21 mouse cellular contexts compared by ENCODE assay signal in genomic region chr11:69516151-69516640, GRCm38 (mm10). TPM values are rescaled to one million over a fixed set of nuclear protein-coding genes. Genes with fewer than 3 reads are reported as not detected.
DNase-seq lines count a peak whose midpoint lies in the region; ATAC-seq and TF ChIP-seq lines count a peak whose summit lies in the region.
"Had no signal": no experiment of that assay in that cellular context is flagged by ENCODE, and none has a peak within 500 bp of the region (broad histone marks: within the 10 kb centered on the region; RNA-seq: fewer than 3 reads in every experiment).

No protein-coding gene starts in this region.

- no peak overlapping the region for H3K4me2 ChIP-seq in hindbrain, postnatal 0 days (ENCODE audit: low read depth, low read length)
- H3K4me2 ChIP-seq in hindbrain, embryonic 13.5 days: no peak overlapping the region
- peak overlapping the region; percentile 30 for H3K4me2 ChIP-seq in limb, embryonic 15.5 days
- H3K4me2 ChIP-seq: liver, embryonic 12.5 days had no signal

- no peak overlapping the region for H3K27ac ChIP-seq in hindbrain, postnatal 0 days
- no peak overlapping the region for H3K27ac ChIP-seq in hindbrain, embryonic 13.5 days
- peak overlapping the region; percentile 82 for H3K27ac ChIP-seq in limb, embryonic 15.5 days
- H3K27ac ChIP-seq: liver, embryonic 12.5 days had no signal

- ATAC-seq in hindbrain, postnatal 0 days: no peak
- ATAC-seq in hindbrain, embryonic 13.5 days (ENCODE audit: low FRiP score): no peak
- ATAC-seq in limb, embryonic 15.5 days (ENCODE audit: insufficient number of reproducible peaks, low FRiP score, low TSS enrichment, low read depth): no peak
- ATAC-seq: activated CD4-positive, CD25-positive, alpha-beta regulatory T cell, adult 4 months; forebrain, postnatal 0 days; hindbrain, embryonic 16.5 days; liver, embryonic 12.5 days; Patski had no signal

- H3K9ac ChIP-seq in hindbrain, postnatal 0 days (replicated peaks; ENCODE audit: low read length): 0 out of 2 replicates have a peak overlapping the region, but pooled peaks have one; percentile 13
- H3K9ac ChIP-seq in hindbrain, embryonic 13.5 days: no peak overlapping the region; the same call in 1 of the 2 replicates
- H3K9ac ChIP-seq in limb, embryonic 15.5 days: no peak overlapping the region
- H3K9ac ChIP-seq: forebrain, postnatal 0 days; liver, embryonic 12.5 days had no signal

- no peak for TF ChIP-seq CTCF in hindbrain, postnatal 0 days (IDR thresholded peaks at IDR 0.05; ENCODE audit: low read depth)

- DNase-seq in hindbrain, postnatal 0 days (ENCODE audit: low spot score): no peak
- DNase-seq in thymus, postnatal 4 days: peak; percentile 42
- DNase-seq in thymus, postnatal 10 days (ENCODE audit: low spot score in 2 of 2): no peak
- DNase-seq in left cerebral cortex, adult 9 months (ENCODE audit: low spot score in 2 of 2): no peak
- DNase-seq in testis, postnatal 10 days (ENCODE audit: low spot score): no peak
- DNase-seq: adrenal gland, postnatal 36 days; cerebellum, adult 9-11 months; embryo, embryonic 11 days; forebrain, postnatal 0 days; heart, postnatal 14 days; kidney, adult 9 months; kidney, postnatal 36 days; layer of hippocampus, adult 9-11 months; right cerebral cortex, postnatal 25 days had no signal

- H3K4me3 ChIP-seq in hindbrain, postnatal 0 days (ENCODE audit: low read length): no peak overlapping the region
- H3K4me3 ChIP-seq in hindbrain, embryonic 13.5 days: no peak overlapping the region
- peak overlapping the region; percentile 12; the same call in 1 of the 2 replicates for H3K4me3 ChIP-seq in limb, embryonic 15.5 days
- H3K4me3 ChIP-seq: liver, embryonic 12.5 days; megakaryocyte, embryonic 14.5 days had no signal

- 72% methylated on average over 15 of the region's 15 CpGs for WGBS in hindbrain, postnatal 0 days
- WGBS in hindbrain, embryonic 13.5 days: 74% methylated on average over 15 of the region's 15 CpGs
- 42% methylated on average over 15 of the region's 15 CpGs for WGBS in limb, embryonic 15.5 days

- H3K4me1 ChIP-seq in hindbrain, postnatal 0 days (ENCODE audit: insufficient read depth, low read length): no peaks in the 10 kb centered on the region
- peaks cover 7% of the 10 kb centered on the region; the same call in 1 of the 2 replicates for H3K4me1 ChIP-seq in hindbrain, embryonic 13.5 days (replicated peaks)
- peaks cover 35% of the 10 kb centered on the region for H3K4me1 ChIP-seq in limb, embryonic 15.5 days

- H3K27me3 ChIP-seq in hindbrain, postnatal 0 days (ENCODE audit: insufficient read depth, low read length): no peaks in the 10 kb centered on the region
- 0 out of 2 replicates have a peak, but pooled peaks cover 6% of the 10 kb centered on the region for H3K27me3 ChIP-seq in hindbrain, embryonic 13.5 days
- no peaks in the 10 kb centered on the region for H3K27me3 ChIP-seq in limb, embryonic 15.5 days

- H3K9me3 ChIP-seq in hindbrain, postnatal 0 days (ENCODE audit: low read length): no peaks in the 10 kb centered on the region
- H3K9me3 ChIP-seq in hindbrain, embryonic 13.5 days: no peaks in the 10 kb centered on the region
- no peaks in the 10 kb centered on the region for H3K9me3 ChIP-seq in limb, embryonic 15.5 days
- H3K9me3 ChIP-seq: liver, embryonic 12.5 days; megakaryocyte, embryonic 14.5 days had no signal

- H3K36me3 ChIP-seq in hindbrain, postnatal 0 days (ENCODE audit: insufficient read depth, low read length): no peaks in the 10 kb centered on the region
- no peaks in the 10 kb centered on the region for H3K36me3 ChIP-seq in hindbrain, embryonic 13.5 days
- H3K36me3 ChIP-seq in limb, embryonic 15.5 days: no peaks in the 10 kb centered on the region
- H3K36me3 ChIP-seq: liver, embryonic 12.5 days had no signal

RNA-seq across cellular contexts. Expression of gene Dnah2, which starts 32.7 kb away (rescaled TPM):
- total RNA-seq in hindbrain, postnatal 0 days (2014; rRNA removed): 3.9 and 4.9 TPM in 2 replicates
- polyA plus RNA-seq in hindbrain, postnatal 0 days (2015; fragmentation: Nextera tagmentation; extraction: Ambion mirVana): 2.0 and 3.2 TPM in 2 replicates
- polyA plus RNA-seq in hindbrain, embryonic 13.5 days (2015; fragmentation: Nextera tagmentation; extraction: Ambion mirVana): 2.1 and 2.7 TPM in 2 replicates
- polyA plus RNA-seq in limb, embryonic 15.5 days (2015; fragmentation: Nextera tagmentation; extraction: Ambion mirVana): 2.0 and 3.0 TPM in 2 replicates

RNA-seq across cellular contexts. Expression of gene Efnb3, which starts 43.8 kb away (rescaled TPM):
- total RNA-seq in hindbrain, postnatal 0 days (2014; rRNA removed): 97.9 and 111 TPM in 2 replicates
- 93.3 and 94.4 TPM in 2 replicates for polyA plus RNA-seq in hindbrain, postnatal 0 days (2015; fragmentation: Nextera tagmentation; extraction: Ambion mirVana)
- 90.1 and 92.0 TPM in 2 replicates for polyA plus RNA-seq in hindbrain, embryonic 13.5 days (2015; fragmentation: Nextera tagmentation; extraction: Ambion mirVana)
- 27.9 and 33.2 TPM in 2 replicates for polyA plus RNA-seq in limb, embryonic 15.5 days (2015; fragmentation: Nextera tagmentation; extraction: Ambion mirVana)
